ENCODE assay signal across 27 mouse cellular contexts in the genomic region with DNA sequence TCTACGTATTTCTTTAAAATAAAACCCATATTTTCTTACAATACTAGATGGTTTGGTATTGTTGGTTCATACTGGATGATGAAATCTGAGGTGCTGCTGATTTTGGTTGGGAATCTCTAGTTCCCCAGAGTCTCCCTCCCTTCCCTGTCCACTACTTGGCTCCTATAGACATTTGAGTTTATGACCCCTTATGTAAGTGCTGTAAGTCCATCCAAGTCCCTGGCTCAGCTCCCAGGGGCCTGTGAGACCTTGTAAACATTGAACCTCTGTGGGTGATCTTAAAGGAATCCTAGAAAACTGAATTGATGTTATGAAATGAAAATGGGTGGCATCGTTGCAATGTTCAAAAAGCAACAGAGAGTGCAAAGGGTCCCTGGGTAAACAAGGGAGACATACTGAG. TPM values are rescaled to one million over a fixed set of nuclear protein-coding genes. Genes with fewer than 3 reads are reported as not detected.
DNase-seq lines count a peak whose midpoint lies in the region; ATAC-seq and TF ChIP-seq lines count a peak whose summit lies in the region.
"Had no signal": no experiment of that assay in that cellular context is flagged by ENCODE, and none has a peak within 500 bp of the region (broad histone marks: within the 10 kb centered on the region; RNA-seq: fewer than 3 reads in every experiment).

No protein-coding gene starts in this region.

- TF ChIP-seq EP300 in lung, postnatal 0 days (IDR thresholded peaks at IDR 0.05), result no peak

- DNase-seq in adrenal gland, postnatal 10 days, result peak; percentile 48
- no peak for DNase-seq in adrenal gland, adult 2 months
- peak; percentile 60 for DNase-seq in lung, embryonic 14.5 days
- no peak for DNase-seq in lung, postnatal 36 days
- peak; percentile 6 for DNase-seq in lung, postnatal 0 days (ENCODE audit: low spot score)
- no peak for DNase-seq in lung, postnatal 10 days
- peak; percentile 55 for DNase-seq in NIH3T3 (ENCODE audit: low read depth)
- DNase-seq in MN1 (ENCODE audit: low spot score), result no peak
- DNase-seq: cerebellum, adult 11 months; cerebellum, adult 2 months; cerebellum, adult 9-11 months; cerebellum, postnatal 25 days; forebrain, postnatal 0 days; gastrocnemius, adult 2 months; gastrocnemius, postnatal 14 days; heart, adult 11 months had no signal

- H3K4me2 ChIP-seq in lung, embryonic 14.5 days, result no peak overlapping the region
- no peak overlapping the region for H3K4me2 ChIP-seq in lung, postnatal 0 days (replicated peaks; ENCODE audit: low read depth, low read length)
- H3K4me2 ChIP-seq: embryonic facial prominence, embryonic 12.5 days; embryonic facial prominence, embryonic 15.5 days; heart, embryonic 11.5 days; hindbrain, embryonic 13.5 days; intestine, embryonic 15.5 days had no signal

- no peaks in the 10 kb centered on the region for H3K27me3 ChIP-seq in lung, embryonic 14.5 days (ENCODE audit: insufficient read depth, low read length)
- H3K27me3 ChIP-seq in lung, postnatal 0 days (replicated peaks; ENCODE audit: insufficient read depth, low read length), result no peaks in the 10 kb centered on the region
- H3K27me3 ChIP-seq: embryonic facial prominence, embryonic 12.5 days; embryonic facial prominence, embryonic 15.5 days; hindbrain, embryonic 13.5 days; intestine, embryonic 15.5 days; Patski had no signal

- H3K27ac ChIP-seq in lung, embryonic 14.5 days (ENCODE audit: low read depth), result no peak overlapping the region
- H3K27ac ChIP-seq in lung, postnatal 0 days (ENCODE audit: low read length), result no peak overlapping the region
- H3K27ac ChIP-seq: embryonic facial prominence, embryonic 12.5 days; embryonic facial prominence, embryonic 15.5 days; gastrocnemius, adult 2 months; hindbrain, embryonic 10.5 days; hindbrain, embryonic 13.5 days; intestine, embryonic 15.5 days had no signal

- H3K9me3 ChIP-seq in lung, embryonic 14.5 days (ENCODE audit: low read depth, low read length), result peaks cover 3% of the 10 kb centered on the region; the same call in 1 of the 2 replicates
- no peaks in the 10 kb centered on the region for H3K9me3 ChIP-seq in lung, postnatal 0 days (ENCODE audit: low read length)
- H3K9me3 ChIP-seq: embryonic facial prominence, embryonic 12.5 days; embryonic facial prominence, embryonic 15.5 days; hindbrain, embryonic 13.5 days; intestine, embryonic 15.5 days had no signal

- no peaks in the 10 kb centered on the region for H3K36me3 ChIP-seq in lung, embryonic 14.5 days (ENCODE audit: insufficient read depth)
- no peaks in the 10 kb centered on the region for H3K36me3 ChIP-seq in lung, postnatal 0 days (ENCODE audit: insufficient read depth, low read length)
- H3K36me3 ChIP-seq: embryonic facial prominence, embryonic 12.5 days; embryonic facial prominence, embryonic 15.5 days; hindbrain, embryonic 13.5 days; intestine, embryonic 15.5 days had no signal

- no peaks in the 10 kb centered on the region for H3K4me1 ChIP-seq in lung, embryonic 14.5 days (ENCODE audit: insufficient read depth)
- H3K4me1 ChIP-seq in lung, postnatal 0 days (ENCODE audit: insufficient read depth, low read depth, low read length), result no peaks in the 10 kb centered on the region
- H3K4me1 ChIP-seq: embryonic facial prominence, embryonic 12.5 days; embryonic facial prominence, embryonic 15.5 days; hindbrain, embryonic 10.5 days; hindbrain, embryonic 13.5 days; intestine, embryonic 15.5 days had no signal

- TF ChIP-seq CTCF in lung, embryonic 14.5 days (IDR thresholded peaks at IDR 0.05; ENCODE audit: low read depth), result no peak
- no peak for TF ChIP-seq CTCF in lung, postnatal 0 days (IDR thresholded peaks at IDR 0.05)

- 66% methylated on average over 2 of the region's 2 CpGs for WGBS in lung, embryonic 14.5 days
- 68% methylated on average over 2 of the region's 2 CpGs for WGBS in lung, postnatal 0 days

- H3K4me3 ChIP-seq in lung, embryonic 14.5 days (ENCODE audit: low read depth, low read length), result no peak overlapping the region
- H3K4me3 ChIP-seq in lung, postnatal 0 days (ENCODE audit: low read depth, low read length), result no peak overlapping the region
- H3K4me3 ChIP-seq: embryonic facial prominence, embryonic 12.5 days; embryonic facial prominence, embryonic 15.5 days; gastrocnemius, adult 2 months; hindbrain, embryonic 10.5 days; hindbrain, embryonic 13.5 days; intestine, embryonic 15.5 days had no signal

- ATAC-seq in lung, embryonic 14.5 days (ENCODE audit: insufficient read depth), result no peak
- ATAC-seq in lung, postnatal 0 days, result no peak
- ATAC-seq: CD4-positive, CD25-positive, alpha-beta regulatory T cell, adult 4 months; forebrain, embryonic 14.5 days; forebrain, postnatal 0 days; hindbrain, embryonic 16.5 days; intestine, embryonic 15.5 days; Patski had no signal

- H3K9ac ChIP-seq in lung, embryonic 14.5 days, result no peak overlapping the region
- H3K9ac ChIP-seq in lung, postnatal 0 days (replicated peaks; ENCODE audit: low read depth), result no peak overlapping the region
- H3K9ac ChIP-seq: embryonic facial prominence, embryonic 12.5 days; embryonic facial prominence, embryonic 15.5 days; forebrain, postnatal 0 days; hindbrain, embryonic 13.5 days; intestine, embryonic 15.5 days had no signal

RNA-seq across cellular contexts. Expression of a gene that starts 40.7 kb away (rescaled TPM):
- 100 to 1,000 TPM; 185 to 186 TPM for total RNA-seq in adrenal gland, postnatal 10 days (2021)
- 10 to 100 TPM; 81.2 to 87.0 TPM for total RNA-seq in adrenal gland, adult 2 months (2021)
- polyA plus RNA-seq in adrenal gland, adult 2 months (2012; rRNA removed), result 32.5 and 44.2 TPM in 2 replicates
- polyA plus RNA-seq in lung, embryonic 14.5 days (2014; fragmentation: Nextera tagmentation; extraction: Ambion mirVana), result 299 and 313 TPM in 2 replicates
- polyA plus RNA-seq in lung, postnatal 0 days (2015; fragmentation: Nextera tagmentation; extraction: Ambion mirVana), result 86.9 and 92.2 TPM in 2 replicates
- total RNA-seq: MEL had no signal

Comparison
In these comparisons a context has a peak if more than half of its experiments do, and no peak if none do; other contexts are left out.
1. DNase-seq: peak in adrenal gland, postnatal 10 days (single experiment), lung, embryonic 14.5 days (single experiment), lung, postnatal 0 days (single experiment) and NIH3T3 (single experiment); none in adrenal gland, adult 2 months (single experiment), lung, postnatal 36 days (single experiment), lung, postnatal 10 days (single experiment) and MN1 (single experiment).